Mouse (Mus musculus): ENCODE data around the gene Gm8720. TPM values are rescaled to one million over a fixed set of nuclear protein-coding genes. Genes with fewer than 3 reads are reported as not detected.
"Not testable (repeated sequence)": the region's sequence is repeated elsewhere in the genome, so short reads cannot be mapped to it uniquely, and the experiment has no call there.

The Gm8720 gene
- not detected in 2 replicates for polyA plus RNA-seq (2016; fragmentation: Nextera tagmentation; extraction: Ambion mirVana)

GRCm38 (mm10) chr7:23067356-23067755, at the start of gene Gm8720:
TSS of gene Gm8720 (minus strand) at chr7:23067456.
- H3K27ac ChIP-seq; H3K9me3 ChIP-seq (replicated peaks); H3K4me3 ChIP-seq; H3K4me2 ChIP-seq (replicated peaks); ATAC-seq (ENCODE audit: low FRiP score); H3K27me3 ChIP-seq; H3K9ac ChIP-seq; H3K36me3 ChIP-seq; H3K4me1 ChIP-seq: not testable (repeated sequence)
- no CpG with 5 or more reads among the region's 1 CpGs for WGBS

GRCm38 (mm10) chr7:23055240-23055639, 12.0 kb downstream of the Gm8720 start, which contains the start of gene Vmn1r163:
TSS of gene Vmn1r163 (plus strand) at chr7:23055540.
- H3K27ac ChIP-seq; H3K4me2 ChIP-seq (replicated peaks); H3K36me3 ChIP-seq; ATAC-seq (ENCODE audit: low FRiP score); H3K9ac ChIP-seq; H3K4me3 ChIP-seq; H3K27me3 ChIP-seq; H3K4me1 ChIP-seq; H3K9me3 ChIP-seq (replicated peaks): not testable (repeated sequence)
- WGBS = no CpG with 5 or more reads among the region's 1 CpGs

GRCm38 (mm10) chr7:23019823-23020222, 47.4 kb downstream of the Gm8720 start, which contains the start of gene Gm4216:
TSS of gene Gm4216 (minus strand) at chr7:23019923.
- WGBS = no CpG with 5 or more reads among the region's 3 CpGs
- H3K4me1 ChIP-seq; H3K9me3 ChIP-seq (replicated peaks); H3K27ac ChIP-seq; H3K4me3 ChIP-seq; H3K4me2 ChIP-seq (replicated peaks); ATAC-seq (ENCODE audit: low FRiP score); H3K9ac ChIP-seq; H3K27me3 ChIP-seq; H3K36me3 ChIP-seq: not testable (repeated sequence)

Other genes starting within 250 kb of the Gm8720 start
- gene Vmn1r159, start 223.9 kb downstream of the Gm8720 start, polyA plus RNA-seq (2016; fragmentation: Nextera tagmentation; extraction: Ambion mirVana) = not detected in 2 replicates
- not detected in 2 replicates for gene Vmn1r160, start 196.2 kb downstream of the Gm8720 start, polyA plus RNA-seq (2016; fragmentation: Nextera tagmentation; extraction: Ambion mirVana)
- gene Gm4214, start 82.8 kb downstream of the Gm8720 start, polyA plus RNA-seq (2016; fragmentation: Nextera tagmentation; extraction: Ambion mirVana) = not detected in 2 replicates
- gene Gm4216, start 47.5 kb downstream of the Gm8720 start, polyA plus RNA-seq (2016; fragmentation: Nextera tagmentation; extraction: Ambion mirVana) = not detected in 2 replicates
- not detected in 2 replicates for gene Vmn1r163, start 11.9 kb downstream of the Gm8720 start, polyA plus RNA-seq (2016; fragmentation: Nextera tagmentation; extraction: Ambion mirVana)
- gene Gm10662, start 77.0 kb upstream of the Gm8720 start, polyA plus RNA-seq (2016; fragmentation: Nextera tagmentation; extraction: Ambion mirVana) = not detected in 2 replicates
- gene Vmn1r165, start 149.9 kb upstream of the Gm8720 start, polyA plus RNA-seq (2016; fragmentation: Nextera tagmentation; extraction: Ambion mirVana) = not detected in 2 replicates
- not detected in 2 replicates for gene Vmn1r166, start 184.2 kb upstream of the Gm8720 start, polyA plus RNA-seq (2016; fragmentation: Nextera tagmentation; extraction: Ambion mirVana)
- gene Gm6902, start 211.4 kb upstream of the Gm8720 start, polyA plus RNA-seq (2016; fragmentation: Nextera tagmentation; extraction: Ambion mirVana) = not detected in 2 replicates
- not detected in 2 replicates for gene Nlrp4e, start 233.7 kb upstream of the Gm8720 start, polyA plus RNA-seq (2016; fragmentation: Nextera tagmentation; extraction: Ambion mirVana)